Mouse (Mus musculus): Measurements from ENCODE around the gene Efcab14. TPM values are rescaled to one million over a fixed set of nuclear protein-coding genes. Genes with fewer than 3 reads are reported as not detected.

Gene Efcab14
- polyA plus RNA-seq, 1 experiment from 2014 or later, result 32.9 TPM

- Histone ChIP-seq H3K36me3 (replicated peaks) (peaks cover 57% of the 10 kb centered on the region), H3K4me3 (no peak overlapping the region), H3K9me3 (no peaks in the 10 kb centered on the region), H3K4me1 (peaks cover 17% of the 10 kb centered on the region), H3K27me3 (ENCODE audit: poor library complexity, severe bottlenecking) (no peaks in the 10 kb centered on the region), H3K27ac (no peak overlapping the region)
- 86% methylated on average over 4 of the region's 4 CpGs for WGBS
- DNase-seq (ENCODE audit: extremely low spot score, low spot score), result no peak
Measured at GRCm38 (mm10) chr4:115743096-115743495, 5.6 kb downstream of the Efcab14 start.

GRCm38 (mm10) chr4:115748181-115748580 lies 10.6 kb downstream of the Efcab14 start:
- Histone ChIP-seq H3K4me1 (no peaks in the 10 kb centered on the region), H3K27me3 (ENCODE audit: poor library complexity, severe bottlenecking) (no peaks in the 10 kb centered on the region), H3K36me3 (replicated peaks) (peaks cover 58% of the 10 kb centered on the region), H3K27ac (no peak overlapping the region), H3K4me3 (no peak overlapping the region), H3K9me3 (no peaks in the 10 kb centered on the region)
- no peak for DNase-seq (ENCODE audit: extremely low spot score, low spot score)
- 82% methylated on average over 1 of the region's 1 CpGs for WGBS

- H3K9me3 ChIP-seq, result no peaks in the 10 kb centered on the region
- no peaks in the 10 kb centered on the region for H3K4me1 ChIP-seq
- 90% methylated on average over 1 of the region's 1 CpGs for WGBS
- peaks cover 64% of the 10 kb centered on the region for H3K36me3 ChIP-seq (replicated peaks)
- no peak overlapping the region for H3K27ac ChIP-seq
- no peaks in the 10 kb centered on the region for H3K27me3 ChIP-seq (ENCODE audit: poor library complexity, severe bottlenecking)
- DNase-seq (ENCODE audit: extremely low spot score, low spot score), result no peak
- no peak overlapping the region for H3K4me3 ChIP-seq
Measured at GRCm38 (mm10) chr4:115749336-115749735, 11.8 kb downstream of the Efcab14 start.

- H3K4me3 ChIP-seq, result no peak overlapping the region
Measured at GRCm38 (mm10) chr4:115754101-115754500, 16.6 kb downstream of the Efcab14 start.

GRCm38 (mm10) chr4:115754851-115755250 lies 17.3 kb downstream of the Efcab14 start:
- Histone ChIP-seq H3K27ac (no peak overlapping the region), H3K9me3 (no peaks in the 10 kb centered on the region), H3K4me1 (no peaks in the 10 kb centered on the region), H3K27me3 (ENCODE audit: poor library complexity, severe bottlenecking) (no peaks in the 10 kb centered on the region), H3K36me3 (replicated peaks) (peaks cover 68% of the 10 kb centered on the region), H3K4me3 (no peak overlapping the region)
- DNase-seq (ENCODE audit: extremely low spot score, low spot score), result no peak
- WGBS, result 98% methylated on average over 1 of the region's 1 CpGs

More at GRCm38 (mm10) chr4:115754101-115754500, 16.6 kb downstream of the Efcab14 start:
- H3K27ac ChIP-seq, result no peak overlapping the region
- 92% methylated on average over 3 of the region's 3 CpGs for WGBS
- peaks cover 68% of the 10 kb centered on the region for H3K36me3 ChIP-seq (replicated peaks)
- H3K4me1 ChIP-seq, result no peaks in the 10 kb centered on the region
- no peaks in the 10 kb centered on the region for H3K27me3 ChIP-seq (ENCODE audit: poor library complexity, severe bottlenecking)
- no peak for DNase-seq (ENCODE audit: extremely low spot score, low spot score)
- H3K9me3 ChIP-seq, result no peaks in the 10 kb centered on the region

GRCm38 (mm10) chr4:115761206-115761605 lies 23.7 kb downstream of the Efcab14 start:
- Histone ChIP-seq H3K27me3 (ENCODE audit: poor library complexity, severe bottlenecking) (no peaks in the 10 kb centered on the region), H3K36me3 (replicated peaks) (peaks cover 89% of the 10 kb centered on the region), H3K9me3 (no peaks in the 10 kb centered on the region), H3K27ac (no peak overlapping the region), H3K4me3 (no peak overlapping the region), H3K4me1 (no peaks in the 10 kb centered on the region)
- DNase-seq (ENCODE audit: extremely low spot score, low spot score), result no peak
- WGBS, result 81% methylated on average over 3 of the region's 3 CpGs

- Histone ChIP-seq H3K36me3 (replicated peaks) (peaks cover 91% of the 10 kb centered on the region), H3K4me1 (no peaks in the 10 kb centered on the region), H3K27ac (no peak overlapping the region), H3K4me3 (no peak overlapping the region), H3K9me3 (no peaks in the 10 kb centered on the region), H3K27me3 (ENCODE audit: poor library complexity, severe bottlenecking) (no peaks in the 10 kb centered on the region)
- 93% methylated on average over 11 of the region's 11 CpGs for WGBS
- no peak for DNase-seq (ENCODE audit: extremely low spot score, low spot score)
Measured at GRCm38 (mm10) chr4:115764581-115764980, 27.0 kb downstream of the Efcab14 start.

- WGBS, result 76% methylated on average over 11 of the region's 11 CpGs
- H3K27me3 ChIP-seq (ENCODE audit: poor library complexity, severe bottlenecking), result no peaks in the 10 kb centered on the region
- peaks cover 86% of the 10 kb centered on the region for H3K36me3 ChIP-seq (replicated peaks)
- no peaks in the 10 kb centered on the region for H3K9me3 ChIP-seq
- H3K4me1 ChIP-seq, result no peaks in the 10 kb centered on the region
- no peak overlapping the region for H3K27ac ChIP-seq
- no peak for DNase-seq (ENCODE audit: extremely low spot score, low spot score)
- H3K4me3 ChIP-seq, result no peak overlapping the region
Measured at GRCm38 (mm10) chr4:115767647-115768467, 30.3 kb downstream of the Efcab14 start.

GRCm38 (mm10) chr4:115775056-115775455 lies 37.5 kb downstream of the Efcab14 start:
- Histone ChIP-seq H3K4me3 (no peak overlapping the region), H3K27ac (no peak overlapping the region), H3K4me1 (no peaks in the 10 kb centered on the region), H3K27me3 (ENCODE audit: poor library complexity, severe bottlenecking) (no peaks in the 10 kb centered on the region), H3K9me3 (no peaks in the 10 kb centered on the region), H3K36me3 (replicated peaks) (peaks cover 59% of the 10 kb centered on the region)
- WGBS, result 90% methylated on average over 6 of the region's 6 CpGs
- DNase-seq (ENCODE audit: extremely low spot score, low spot score), result no peak

GRCm38 (mm10) chr4:115777627-115778026 lies 40.1 kb downstream of the Efcab14 start:
- H3K9me3 ChIP-seq, result no peaks in the 10 kb centered on the region
- DNase-seq (ENCODE audit: extremely low spot score, low spot score), result no peak
- H3K4me3 ChIP-seq, result no peak overlapping the region
- WGBS, result 95% methylated on average over 2 of the region's 2 CpGs
- H3K4me1 ChIP-seq, result no peaks in the 10 kb centered on the region
- no peak overlapping the region for H3K27ac ChIP-seq
- peaks cover 41% of the 10 kb centered on the region for H3K36me3 ChIP-seq (replicated peaks)
- H3K27me3 ChIP-seq (ENCODE audit: poor library complexity, severe bottlenecking), result no peaks in the 10 kb centered on the region

GRCm38 (mm10) chr4:115780269-115780668 lies 42.7 kb downstream of the Efcab14 start:
- Histone ChIP-seq H3K9me3 (no peaks in the 10 kb centered on the region), H3K27me3 (ENCODE audit: poor library complexity, severe bottlenecking) (0 out of 2 replicates have a peak, but pooled peaks cover 6% of the 10 kb centered on the region), H3K4me3 (no peak overlapping the region), H3K36me3 (replicated peaks) (peaks cover 19% of the 10 kb centered on the region), H3K27ac (no peak overlapping the region), H3K4me1 (peaks cover 10% of the 10 kb centered on the region)
- no peak for DNase-seq (ENCODE audit: extremely low spot score, low spot score)
- WGBS, result 66% methylated on average over 6 of the region's 6 CpGs

GRCm38 (mm10) chr4:115780918-115781317 lies 43.4 kb downstream of the Efcab14 start, which contains the start of gene Tex38:
Gene Tex38, minus strand, starts transcription at chr4:115781018.
- no peak for DNase-seq (ENCODE audit: extremely low spot score, low spot score)
- H3K27ac ChIP-seq, result no peak within 1 kb of the TSS
- H3K4me3 ChIP-seq, result no peak within 1 kb of the TSS
- 82% methylated on average over 3 of the region's 3 CpGs for WGBS
- peaks cover 18% of the 10 kb centered on the region for H3K36me3 ChIP-seq (replicated peaks)
- H3K4me1 ChIP-seq, result peaks cover 17% of the 10 kb centered on the region
- H3K9me3 ChIP-seq, result no peaks in the 10 kb centered on the region
- H3K27me3 ChIP-seq (ENCODE audit: poor library complexity, severe bottlenecking), result 0 out of 2 replicates have a peak, but pooled peaks cover 6% of the 10 kb centered on the region

- 90% methylated on average over 5 of the region's 5 CpGs for WGBS
- H3K4me1 ChIP-seq, result peaks cover 21% of the 10 kb centered on the region
Measured at GRCm38 (mm10) chr4:115782026-115782805, 44.7 kb downstream of the Efcab14 start.

More at GRCm38 (mm10) chr4:115782026-115782805, 44.7 kb downstream of the Efcab14 start:
- 0 out of 2 replicates have a peak, but pooled peaks cover 6% of the 10 kb centered on the region for H3K27me3 ChIP-seq (ENCODE audit: poor library complexity, severe bottlenecking)
- DNase-seq (ENCODE audit: extremely low spot score, low spot score), result no peak
- H3K36me3 ChIP-seq (replicated peaks), result peaks cover 7% of the 10 kb centered on the region; the same call in 1 of the 2 replicates
- H3K27ac ChIP-seq, result no peak overlapping the region
- H3K4me3 ChIP-seq, result no peak overlapping the region
- no peaks in the 10 kb centered on the region for H3K9me3 ChIP-seq

Measured in forebrain, embryonic 10.5 days (tissue).